Mouse (Mus musculus) layer of hippocampus, adult 2 months (tissue): ENCODE measurements at regions not wholly inside any gene's neighbourhood (a gene's known extent, or its start where the extent isn't known, plus 50 kb on each side); places are given as distances from the start of the nearest gene placed in this dataset.

Source experiments
- DNase-seq, 2 experiments: peaks; one replicate each; pipeline ENCODE4 v3.0.0; 2022; ENCODE audit warnings: low spot score in 2 of 2
- H3K27ac ChIP-seq: fragments of 200-600 bp; 2 replicates; pipeline ENCODE4 v1.8.1; 2022
- H3K4me3 ChIP-seq: fragments of 200-600 bp; 2 replicates; pipeline ENCODE4 v1.8.1; 2022; ENCODE audit warnings: mild to moderate bottlenecking
- CTCF ChIP-seq: fragments of 200-600 bp; conservative IDR thresholded peaks from 2 replicates; pipeline ENCODE4 v1.8.1; 2022; ENCODE audit warnings: antibody characterized with exemption, mild to moderate bottlenecking, moderate library complexity

DNA sequence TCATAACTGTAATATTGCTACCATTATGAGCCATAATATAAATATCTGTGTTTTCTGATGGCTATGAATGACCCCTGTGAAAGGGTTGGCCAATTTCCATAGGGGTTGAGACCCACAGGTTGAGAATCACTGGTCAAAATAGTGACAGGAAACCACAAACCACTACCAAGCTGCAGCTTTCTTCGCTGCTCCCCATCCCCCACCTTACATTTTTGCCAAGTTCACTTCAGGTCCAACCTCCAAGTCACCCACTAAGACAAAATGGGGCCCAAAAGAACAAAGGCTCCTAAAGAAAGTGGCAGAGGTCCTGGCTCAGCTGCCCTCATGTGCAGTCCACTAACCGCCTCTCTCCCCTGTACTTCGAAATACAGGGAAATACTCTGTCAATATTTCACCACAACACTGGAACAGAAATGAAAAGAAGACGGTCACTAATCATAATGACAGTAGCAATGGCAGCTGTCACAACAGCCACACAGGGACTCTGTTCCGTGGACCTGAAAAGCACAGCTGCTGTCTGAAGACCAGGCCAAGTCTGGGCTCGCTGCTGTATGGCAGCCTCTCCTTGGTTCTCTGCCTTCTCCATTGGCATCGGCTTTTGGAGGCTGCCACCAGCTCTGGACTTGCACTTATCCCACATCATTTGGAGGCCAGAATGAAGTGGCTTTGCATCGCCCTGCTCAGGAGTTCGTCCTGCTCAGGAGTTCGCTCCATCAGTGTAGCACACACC is 257.3 kb upstream of the Kdm8 start:
- Histone ChIP-seq H3K27ac (no peak overlapping the region), H3K4me3 (no peak overlapping the region)
- TF ChIP-seq CTCF: no peak
- DNase-seq: no peak

DNA sequence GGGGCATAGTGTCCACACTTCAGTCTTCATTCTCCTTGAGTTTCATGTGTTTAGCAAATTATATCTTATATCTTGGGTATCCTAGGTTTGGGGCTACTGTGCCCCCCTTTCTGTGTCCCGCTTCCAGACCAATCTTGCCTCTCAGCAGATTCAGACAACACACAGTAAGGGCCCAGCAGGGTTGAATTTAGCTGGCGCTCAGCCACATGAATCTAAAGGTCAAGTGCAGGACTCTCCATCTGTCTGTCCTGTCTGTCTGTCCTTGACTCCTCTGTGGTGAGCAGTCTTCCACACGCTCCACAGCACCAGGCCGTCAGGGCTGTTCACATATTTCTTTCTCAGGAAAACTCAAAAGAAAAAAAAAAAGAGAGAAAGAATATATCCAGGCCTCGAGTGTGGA is 255.5 kb upstream of the Kdm8 start:
- TF ChIP-seq CTCF: no peak
- Histone ChIP-seq H3K27ac (no peak overlapping the region), H3K4me3 (no peak overlapping the region)
- DNase-seq: no peak

DNA sequence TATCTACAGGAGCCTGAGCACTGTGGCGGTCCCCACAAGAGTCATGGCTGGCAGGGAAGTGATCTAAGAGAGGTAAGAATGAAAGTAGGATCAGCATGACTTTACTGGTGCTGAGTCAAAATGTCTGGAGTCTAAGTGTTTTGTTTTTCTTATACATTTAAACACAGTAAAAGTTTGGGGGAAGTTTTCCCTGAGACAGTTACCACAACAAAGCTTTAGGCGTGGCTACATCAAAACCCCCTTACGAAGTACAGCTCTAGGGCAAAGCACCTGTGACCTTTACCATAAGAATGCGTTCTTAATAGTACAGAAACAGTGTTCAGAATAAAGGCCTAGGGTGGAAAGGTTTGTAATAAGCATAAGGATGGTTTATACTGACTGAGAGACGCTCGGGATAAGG is 254.4 kb upstream of the Kdm8 start:
- Histone ChIP-seq H3K4me3 (no peak overlapping the region), H3K27ac (no peak overlapping the region)
- no peak for DNase-seq
- no peak for TF ChIP-seq CTCF

DNA sequence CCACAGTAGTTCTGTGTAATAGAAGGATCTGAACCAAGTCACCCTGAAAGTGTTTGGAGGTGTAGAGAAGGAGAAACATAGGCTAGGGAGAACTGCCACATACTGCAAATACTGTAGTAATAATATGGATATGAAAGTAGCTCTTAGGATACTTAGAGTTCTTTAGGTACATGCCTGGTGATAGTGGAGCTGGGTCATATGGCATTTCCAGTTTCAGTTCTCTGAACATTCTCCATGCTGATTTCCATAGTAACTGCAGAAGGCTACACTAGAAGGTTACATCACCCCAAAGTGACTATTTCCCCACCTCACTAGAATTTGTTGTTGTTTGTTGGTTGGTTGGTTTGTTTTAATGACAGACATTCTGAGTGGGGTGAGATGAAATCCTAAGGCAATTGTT is 253.2 kb upstream of the Kdm8 start:
- no peak for TF ChIP-seq CTCF
- DNase-seq: no peak
- no peak overlapping the region for H3K27ac ChIP-seq
- no peak overlapping the region for H3K4me3 ChIP-seq

DNA sequence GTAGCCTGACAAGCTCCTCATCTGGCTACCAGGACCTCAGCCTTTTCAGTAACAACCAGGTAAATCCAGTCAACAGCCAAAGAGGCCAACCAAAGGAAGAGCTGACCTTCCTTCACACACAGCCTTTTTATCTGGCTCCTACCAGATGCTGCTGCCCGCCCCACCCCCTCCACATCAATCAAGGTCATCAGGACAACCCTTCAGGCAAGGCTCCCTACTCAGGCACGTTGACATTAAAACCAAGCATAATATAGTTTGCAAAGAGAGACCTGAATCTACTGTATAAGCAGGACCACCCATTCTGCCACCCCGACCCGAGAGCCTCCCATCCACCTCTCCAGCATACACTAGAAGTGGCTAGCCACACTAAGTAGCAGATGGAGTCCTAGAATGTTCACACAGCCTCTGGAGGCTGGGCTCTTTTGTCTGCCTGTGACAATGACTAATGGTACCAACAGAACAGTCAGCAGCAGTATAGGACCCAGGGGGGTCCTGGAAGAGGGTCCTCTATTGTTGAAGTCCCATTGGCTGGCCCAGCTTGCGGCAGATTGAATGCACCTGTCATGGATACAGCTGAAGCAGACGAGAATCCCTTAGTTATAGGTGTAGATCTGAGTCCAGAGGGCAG is 233.0 kb upstream of the Kdm8 start:
- H3K27ac ChIP-seq: no peak overlapping the region
- no peak for TF ChIP-seq CTCF
- no peak for DNase-seq
- no peak overlapping the region for H3K4me3 ChIP-seq

DNA sequence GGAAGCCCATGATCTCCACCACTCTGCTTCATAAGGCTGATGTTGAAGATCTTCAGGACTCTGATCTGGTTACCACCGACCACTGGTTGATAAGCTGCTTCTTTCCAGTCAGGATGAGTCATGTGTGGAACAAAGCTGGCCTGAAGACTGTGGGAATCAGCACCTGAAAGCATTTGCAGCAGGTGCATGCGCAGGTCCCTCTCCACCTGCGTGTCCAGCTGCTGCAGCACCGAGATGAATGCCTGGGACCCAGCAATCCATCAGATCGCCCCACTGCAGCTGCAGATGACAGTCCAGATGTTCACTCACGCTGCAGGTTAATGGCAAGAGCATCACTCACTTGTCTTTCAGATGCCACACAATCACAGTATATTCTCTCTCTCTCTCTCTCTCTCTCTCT is 230.4 kb upstream of the Kdm8 start:
- DNase-seq: no peak
- Histone ChIP-seq H3K4me3 (no peak overlapping the region), H3K27ac (no peak overlapping the region)
- no peak for TF ChIP-seq CTCF

DNA sequence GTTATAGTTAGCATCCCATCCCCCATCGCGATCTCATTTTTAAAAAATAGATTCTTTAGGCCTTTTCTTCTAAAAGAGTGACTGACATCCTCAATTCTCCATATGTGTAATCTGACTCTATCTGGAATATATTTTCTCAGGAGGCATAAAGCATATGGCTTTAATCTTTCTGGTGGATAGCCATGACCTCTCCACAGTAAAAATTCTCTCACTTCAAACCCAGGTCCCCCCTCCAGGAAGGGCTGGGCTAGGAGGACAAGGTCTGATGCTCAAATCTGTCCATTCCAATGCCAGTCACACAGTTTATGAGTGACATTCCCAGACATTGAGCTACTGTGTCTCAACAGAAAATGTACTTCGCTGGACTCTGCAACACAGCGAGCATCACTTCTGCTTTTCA is 226.8 kb upstream of the Kdm8 start:
- Histone ChIP-seq H3K27ac (no peak overlapping the region), H3K4me3 (no peak overlapping the region)
- no peak for TF ChIP-seq CTCF
- no peak for DNase-seq

DNA sequence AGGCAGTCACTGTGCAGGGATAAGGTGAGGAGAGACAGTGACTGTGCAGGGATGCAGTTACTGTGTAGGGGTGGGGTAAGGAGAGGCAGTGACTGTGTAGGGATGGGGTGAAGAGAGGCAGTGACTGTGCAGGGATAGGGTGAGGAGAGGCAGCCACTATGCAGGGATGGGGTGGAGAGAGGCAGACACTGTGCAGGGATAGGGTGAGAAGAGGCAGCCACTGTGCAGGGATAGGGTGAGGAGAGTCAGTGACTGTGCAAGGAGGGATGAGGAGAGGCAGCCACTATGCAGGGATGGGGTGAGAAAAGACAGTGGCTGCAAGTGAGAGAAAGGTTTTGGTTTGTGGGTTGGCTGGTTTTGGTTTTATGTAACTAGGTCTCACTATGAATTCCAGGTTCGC is 221.8 kb upstream of the Kdm8 start:
- no peak overlapping the region for H3K27ac ChIP-seq
- no peak for TF ChIP-seq CTCF
- H3K4me3 ChIP-seq: no peak overlapping the region
- DNase-seq: no peak

DNA sequence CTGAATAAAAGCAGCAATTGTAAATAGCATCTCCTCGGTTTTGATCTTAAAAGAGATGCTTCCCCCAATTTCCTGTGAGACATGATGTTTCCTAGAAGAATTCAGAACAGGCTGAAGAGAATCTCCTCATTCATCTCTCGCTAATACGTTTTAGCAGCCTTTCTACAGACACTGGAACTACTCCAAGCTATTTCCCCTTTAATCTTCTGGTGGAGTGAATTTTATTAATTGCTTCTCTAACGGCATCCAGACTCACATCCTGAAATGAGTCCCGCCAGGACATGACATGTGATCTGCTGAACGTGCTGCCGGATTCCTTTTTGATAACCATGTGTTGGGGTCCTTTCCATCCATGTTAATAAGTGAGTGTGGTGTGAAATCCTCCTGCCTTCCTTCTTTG is 209.6 kb upstream of the Kdm8 start:
- no peak for DNase-seq
- Histone ChIP-seq H3K4me3 (no peak overlapping the region), H3K27ac (no peak overlapping the region)
- TF ChIP-seq CTCF: no peak

DNA sequence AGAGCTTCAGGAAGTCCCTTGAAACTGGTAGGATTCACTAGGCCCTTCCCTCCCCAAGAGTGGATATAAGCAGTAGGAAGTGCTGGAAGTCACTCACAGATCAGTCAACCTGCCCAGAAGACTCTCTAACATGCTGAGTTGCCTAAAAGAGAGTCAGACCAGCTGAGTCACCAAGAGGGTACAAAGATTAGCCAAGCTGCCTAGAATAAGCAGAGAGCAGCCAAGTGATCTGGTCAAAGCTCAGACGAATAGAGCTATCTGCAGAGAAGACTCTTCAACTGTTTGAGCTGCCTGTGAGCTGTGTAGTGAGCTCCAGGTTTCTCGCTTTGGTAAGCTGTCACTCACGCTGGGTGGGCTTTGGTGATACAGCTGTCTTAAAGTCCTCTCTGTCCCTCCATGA is 207.4 kb upstream of the Kdm8 start:
- H3K27ac ChIP-seq: no peak overlapping the region
- TF ChIP-seq CTCF: no peak
- no peak for DNase-seq
- H3K4me3 ChIP-seq: no peak overlapping the region

DNA sequence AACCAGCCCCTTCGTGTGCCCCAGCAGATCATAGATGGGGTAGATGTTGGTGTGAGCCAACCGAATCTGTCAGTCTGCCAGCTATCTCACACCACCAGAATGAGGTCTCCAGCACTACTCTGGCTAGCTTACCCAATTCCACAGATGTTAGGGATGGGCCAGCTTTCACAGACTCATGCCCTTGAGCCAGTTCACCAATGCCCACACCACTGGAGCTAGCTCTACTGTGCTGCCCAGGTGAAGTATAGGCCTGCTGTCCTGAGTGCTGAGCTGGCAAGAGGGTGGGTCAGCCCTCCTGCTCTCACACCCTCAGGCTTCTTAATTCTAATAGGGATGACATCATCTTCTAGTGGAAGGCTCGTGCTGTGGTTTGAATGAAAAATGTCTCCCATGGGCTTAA is 201.5 kb upstream of the Kdm8 start:
- no peak for TF ChIP-seq CTCF
- no peak overlapping the region for H3K27ac ChIP-seq
- H3K4me3 ChIP-seq: no peak overlapping the region
- no peak for DNase-seq

DNA sequence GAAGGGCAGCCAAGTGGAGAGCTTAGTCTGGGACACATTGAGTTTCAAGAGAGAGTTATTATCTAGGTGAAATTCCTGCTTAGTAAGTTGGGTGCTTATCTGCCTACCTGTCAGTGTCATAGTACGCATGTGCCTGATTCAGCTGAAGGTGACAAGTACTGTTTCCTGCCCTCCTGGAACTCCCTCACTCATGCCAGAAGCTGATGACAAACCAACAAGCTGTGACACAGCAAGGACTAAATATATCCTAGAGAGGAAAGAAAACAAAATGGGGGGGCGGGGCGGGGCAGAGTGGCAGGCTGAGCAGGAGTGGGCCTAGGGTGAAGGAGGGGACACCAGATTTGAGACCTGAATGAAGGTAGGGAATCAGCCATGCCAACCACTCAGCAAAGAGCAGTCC is 196.1 kb upstream of the Kdm8 start:
- no peak overlapping the region for H3K27ac ChIP-seq
- no peak for TF ChIP-seq CTCF
- no peak overlapping the region for H3K4me3 ChIP-seq
- no peak for DNase-seq

DNA sequence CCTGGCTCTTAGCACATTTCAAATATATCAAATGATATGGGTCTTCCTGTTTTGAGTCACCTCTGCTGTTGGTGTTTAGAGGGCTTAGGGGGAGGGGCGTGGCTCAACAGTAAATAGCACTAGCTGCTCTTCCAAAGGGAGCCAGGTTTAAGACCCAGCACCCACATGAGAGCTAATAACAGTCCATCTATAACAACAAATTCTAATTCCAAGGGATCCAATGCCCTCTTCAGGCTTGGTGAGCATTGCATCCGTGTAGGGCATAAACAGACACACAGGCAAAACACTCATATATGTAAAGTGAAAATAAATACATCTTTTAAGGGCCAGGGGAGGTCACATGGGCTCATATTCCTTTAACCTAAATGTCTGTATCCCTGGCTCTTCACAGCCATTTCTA is 194.1 kb upstream of the Kdm8 start:
- no peak overlapping the region for H3K4me3 ChIP-seq
- no peak for DNase-seq
- H3K27ac ChIP-seq: no peak overlapping the region
- 0 out of 2 replicates have a peak, but pooled peaks have one; percentile 10 for TF ChIP-seq CTCF

DNA sequence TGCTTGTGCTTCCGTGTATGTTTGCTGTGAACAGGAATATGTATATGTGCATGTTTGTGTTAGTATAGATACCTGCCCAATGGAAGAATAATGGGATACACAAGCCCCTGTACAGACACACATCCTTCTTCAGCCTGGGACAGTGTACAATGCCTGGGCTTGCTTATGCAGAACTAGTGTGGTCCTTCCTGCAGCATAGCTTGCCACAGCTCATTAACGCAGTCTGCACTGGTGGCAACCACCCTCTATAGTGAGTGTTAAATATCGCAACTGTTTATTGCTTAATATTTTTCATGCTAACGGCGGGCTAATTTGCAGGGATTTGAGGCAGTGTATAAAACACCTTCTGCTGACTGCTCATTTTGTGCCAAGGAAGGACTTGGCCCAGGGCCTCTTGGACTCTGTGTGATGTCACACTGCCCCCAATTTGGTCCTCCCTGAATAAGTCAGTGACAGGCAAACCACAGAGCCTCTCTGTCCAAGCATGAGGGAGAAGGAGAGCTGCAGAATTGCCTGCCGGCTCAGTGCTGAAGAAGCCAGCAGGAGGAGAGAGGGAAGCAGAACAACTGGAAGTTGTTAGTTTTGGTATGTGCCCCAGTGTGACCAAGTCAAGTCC is 193.4 kb upstream of the Kdm8 start:
- Histone ChIP-seq H3K4me3 (no peak overlapping the region), H3K27ac (no peak overlapping the region)
- no peak for DNase-seq
- TF ChIP-seq CTCF: no peak
